Mouse (Mus musculus): ENCODE results near the gene Grm4. TPM values are rescaled to one million over a fixed set of nuclear protein-coding genes. Genes with fewer than 3 reads are reported as not detected.

The Grm4 gene
- polyA plus RNA-seq, 1 experiment: not detected

DNA sequence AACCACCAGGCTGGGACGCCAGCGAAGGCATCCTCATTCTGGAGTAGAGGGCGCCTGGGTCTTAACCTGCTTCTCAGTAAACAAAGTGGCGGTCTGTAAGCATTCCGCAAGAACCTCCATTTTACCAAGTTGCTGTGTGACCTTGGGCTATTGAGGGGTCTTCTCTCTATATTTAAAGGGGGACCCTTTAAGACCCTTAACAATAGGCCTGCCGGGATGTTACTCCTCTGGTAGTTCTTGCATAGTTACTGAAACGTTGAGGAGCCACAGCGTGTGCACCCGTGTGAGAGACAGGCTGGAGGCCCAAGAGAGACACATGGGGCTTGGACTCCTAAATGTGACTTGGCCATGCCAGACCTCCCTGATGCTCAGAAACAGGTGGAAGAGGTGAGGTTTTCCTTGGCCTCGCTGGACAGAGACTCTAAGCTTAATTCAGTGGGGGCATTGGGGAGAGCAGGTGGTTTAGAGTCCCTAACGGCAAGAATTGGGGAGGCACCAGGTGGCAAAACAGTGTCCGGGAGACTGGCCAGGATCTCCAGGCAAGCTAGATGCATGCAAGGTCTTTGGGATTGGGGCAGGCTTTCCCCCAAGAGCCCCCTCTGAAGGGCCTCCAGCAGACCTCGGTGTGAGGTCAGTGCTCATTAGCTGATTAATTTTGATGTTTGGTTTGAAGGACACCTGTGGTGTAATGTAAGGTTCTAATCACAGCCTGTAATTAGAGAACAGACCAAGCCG is 36.9 kb upstream of the Grm4 start:
- no peaks in the 10 kb centered on the region for H3K27me3 ChIP-seq (ENCODE audit: control insufficient read depth, insufficient read depth, insufficient read length)
- no peaks in the 10 kb centered on the region for H3K36me3 ChIP-seq (ENCODE audit: control insufficient read depth, insufficient read depth)
- peak overlapping the region; percentile 64 for H3ac ChIP-seq (ENCODE audit: control insufficient read depth, insufficient read length)
- peak overlapping the region; percentile 80 for H3K4me2 ChIP-seq (ENCODE audit: low read depth)
- TF ChIP-seq POLR2A (IDR thresholded peaks at IDR 0.05; ENCODE audit: insufficient read length, low read depth) (no peak), USF1 (IDR thresholded peaks at IDR 0.05; ENCODE audit: low read depth) (no peak), MYOG (IDR thresholded peaks at IDR 0.05; ENCODE audit: control insufficient read depth in 1 of 3, insufficient read depth in 1 of 3, insufficient read length in 2 of 3, low read depth in 2 of 3) (peak in 1 of 3 experiments; percentile 25), MYOD1 (IDR thresholded peaks at IDR 0.05; ENCODE audit: control insufficient read depth in 1 of 3, insufficient read length in 2 of 3, low read depth in 2 of 3) (peak in 2 of 3 experiments; percentile 40 to 44)
- peaks cover 27% of the 10 kb centered on the region for H3K79me2 ChIP-seq (ENCODE audit: control insufficient read depth, insufficient read depth)
- peak overlapping the region; percentile 38 for H3K4me3 ChIP-seq

DNA sequence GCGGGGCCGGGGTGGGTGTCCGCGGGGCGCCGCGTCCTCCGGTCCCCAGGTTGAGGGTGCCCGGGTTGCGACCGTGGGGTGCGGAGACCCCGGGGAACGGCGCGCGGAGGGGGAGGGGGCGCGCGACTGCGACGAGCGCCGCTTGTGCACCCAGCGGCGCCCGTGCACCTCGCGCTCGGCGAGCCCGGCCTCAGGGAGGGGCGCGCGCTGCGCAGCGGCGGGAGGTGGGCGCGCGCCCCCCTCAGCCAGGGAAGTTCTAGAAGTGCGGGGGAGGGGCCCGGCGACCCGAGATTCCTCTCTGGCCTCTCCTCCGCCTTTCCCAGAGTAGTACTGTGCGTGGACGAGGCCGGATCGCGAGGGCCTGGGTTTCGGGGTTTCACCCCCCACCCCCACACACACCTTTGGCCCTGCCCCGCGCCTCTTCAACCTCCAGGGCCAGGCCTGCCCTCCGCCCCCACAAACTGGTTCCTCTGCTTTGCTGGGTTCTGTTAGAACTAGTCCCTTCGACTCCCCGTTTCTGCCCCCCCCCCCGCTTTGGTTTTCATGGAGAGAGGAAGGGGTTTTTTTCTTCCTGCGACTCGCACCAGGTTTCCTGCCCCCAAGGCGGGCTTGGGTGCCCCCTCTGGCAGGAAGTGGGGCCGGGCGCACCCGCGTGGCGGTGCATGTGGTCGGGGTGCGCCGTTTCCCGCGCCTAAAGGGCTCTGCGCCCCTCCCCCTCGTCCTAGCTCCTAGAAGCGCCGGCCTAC is 36.2 kb upstream of the Grm4 start:
- H3K27me3 ChIP-seq (ENCODE audit: control insufficient read depth, insufficient read depth, insufficient read length): no peaks in the 10 kb centered on the region
- H3K36me3 ChIP-seq (ENCODE audit: control insufficient read depth, insufficient read depth): no peaks in the 10 kb centered on the region
- TF ChIP-seq MYOD1 (IDR thresholded peaks at IDR 0.05; ENCODE audit: control insufficient read depth in 1 of 3, insufficient read length in 2 of 3, low read depth in 2 of 3) (peak in 1 of 3 experiments; percentile 8), MYOG (IDR thresholded peaks at IDR 0.05; ENCODE audit: control insufficient read depth in 1 of 3, insufficient read depth in 1 of 3, insufficient read length in 2 of 3, low read depth in 2 of 3) (no peak)
- peak overlapping the region; percentile 38 for H3K4me3 ChIP-seq
- H3ac ChIP-seq (ENCODE audit: control insufficient read depth, insufficient read length): peak overlapping the region; percentile 64
- peak overlapping the region; percentile 80 for H3K4me2 ChIP-seq (ENCODE audit: low read depth)
- H3K79me2 ChIP-seq (ENCODE audit: control insufficient read depth, insufficient read depth): peaks cover 27% of the 10 kb centered on the region

- TF ChIP-seq TCF3 (IDR thresholded peaks at IDR 0.05; ENCODE audit: insufficient read length, low read depth) (no peak), POLR2A (IDR thresholded peaks at IDR 0.05; ENCODE audit: insufficient read length, low read depth) (peak; percentile 99), MYOG (IDR thresholded peaks at IDR 0.05; ENCODE audit: control insufficient read depth in 1 of 3, insufficient read depth in 1 of 3, insufficient read length in 2 of 3, low read depth in 2 of 3) (peak in 2 of 3 experiments; percentile 10 to 76), TCF12 (IDR thresholded peaks at IDR 0.05; ENCODE audit: insufficient read depth, poor library complexity, severe bottlenecking) (no peak), SRF (IDR thresholded peaks at IDR 0.05; ENCODE audit: control insufficient read depth, insufficient read length, low read depth) (no peak), POLR2AphosphoS2 (IDR thresholded peaks at IDR 0.05; ENCODE audit: insufficient read length, low read depth) (peak; percentile 89), MYOD1 (IDR thresholded peaks at IDR 0.05; ENCODE audit: control insufficient read depth in 1 of 3, insufficient read length in 2 of 3, low read depth in 2 of 3) (peak in 2 of 3 experiments; percentile 39 to 77), REST (IDR thresholded peaks at IDR 0.05; ENCODE audit: insufficient read depth, insufficient read length) (no peak), MAX (IDR thresholded peaks at IDR 0.05; ENCODE audit: low read depth) (no peak), USF1 (IDR thresholded peaks at IDR 0.05; ENCODE audit: low read depth) (no peak), CEBPB (IDR thresholded peaks at IDR 0.05; ENCODE audit: insufficient read depth, poor library complexity, severe bottlenecking) (no peak), E2F4 (IDR thresholded peaks at IDR 0.05; ENCODE audit: insufficient read depth) (peak; percentile 57)
- Histone ChIP-seq H3K4me3 (peak within 1 kb of the TSS; percentile 38), H3K4me2 (ENCODE audit: low read depth) (peak within 1 kb of the TSS; percentile 80), H3ac (ENCODE audit: control insufficient read depth, insufficient read length) (peak within 1 kb of the TSS; percentile 64), H3K36me3 (ENCODE audit: control insufficient read depth, insufficient read depth) (no peaks in the 10 kb centered on the region), H3K27me3 (ENCODE audit: control insufficient read depth, insufficient read depth, insufficient read length) (no peaks in the 10 kb centered on the region), H3K79me2 (ENCODE audit: control insufficient read depth, insufficient read depth) (peaks cover 27% of the 10 kb centered on the region)
Measured at GRCm38 (mm10) chr17:27556315-27557011, 35.3 kb upstream of the Grm4 start, which contains the start of gene Hmga1. Hmga1 (plus strand) TSS chr17:27556497.

DNA sequence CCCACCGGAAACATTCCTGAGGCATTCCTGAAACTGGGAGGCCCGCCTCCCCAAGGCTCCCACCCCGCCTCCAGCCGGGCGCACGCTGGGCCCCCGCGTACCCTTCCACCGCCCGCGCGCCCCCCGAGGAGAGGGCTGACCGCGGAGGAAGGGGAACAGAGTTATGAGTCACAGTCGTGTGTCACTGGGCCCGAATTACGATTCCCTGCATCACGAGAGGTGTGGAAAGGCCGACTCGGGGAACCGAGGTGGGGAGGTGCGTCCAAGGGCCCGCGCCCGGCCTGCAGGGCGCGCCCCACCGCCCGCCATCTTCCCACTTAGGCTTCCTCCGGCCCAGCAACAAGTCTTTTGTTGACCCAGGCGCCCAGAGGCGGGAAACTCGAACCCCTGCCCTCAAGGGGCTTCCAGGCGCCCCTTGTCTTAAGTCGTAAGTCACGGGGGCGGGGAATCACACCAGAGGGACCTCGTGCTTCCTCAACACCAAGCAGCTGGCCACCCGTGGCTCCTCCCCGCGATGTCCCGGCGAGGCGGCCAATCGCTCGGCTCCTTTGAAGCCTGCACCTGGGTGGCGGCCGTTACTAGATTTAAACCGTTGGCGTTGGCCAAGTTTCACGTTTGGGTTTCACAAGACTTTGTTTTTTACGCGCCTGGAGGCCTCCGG is 34.4 kb upstream of the Grm4 start:
- peak overlapping the region; percentile 80 for H3K4me2 ChIP-seq (ENCODE audit: low read depth)
- H3K27me3 ChIP-seq (ENCODE audit: control insufficient read depth, insufficient read depth, insufficient read length): no peaks in the 10 kb centered on the region
- H3K4me3 ChIP-seq: peak overlapping the region; percentile 38
- H3K36me3 ChIP-seq (ENCODE audit: control insufficient read depth, insufficient read depth): no peaks in the 10 kb centered on the region
- TF ChIP-seq CEBPB (IDR thresholded peaks at IDR 0.05; ENCODE audit: insufficient read depth, poor library complexity, severe bottlenecking) (no peak), MYOG (IDR thresholded peaks at IDR 0.05; ENCODE audit: control insufficient read depth in 1 of 3, insufficient read depth in 1 of 3, insufficient read length in 2 of 3, low read depth in 2 of 3) (peak in 2 of 3 experiments; percentile 8 to 58), POLR2AphosphoS2 (IDR thresholded peaks at IDR 0.05; ENCODE audit: insufficient read length, low read depth) (no peak), REST (IDR thresholded peaks at IDR 0.05; ENCODE audit: insufficient read depth, insufficient read length) (no peak), E2F4 (IDR thresholded peaks at IDR 0.05; ENCODE audit: insufficient read depth) (no peak), MYOD1 (IDR thresholded peaks at IDR 0.05; ENCODE audit: control insufficient read depth in 1 of 3, insufficient read length in 2 of 3, low read depth in 2 of 3) (peak in 1 of 3 experiments; percentile 35), POLR2A (IDR thresholded peaks at IDR 0.05; ENCODE audit: insufficient read length, low read depth) (peak; percentile 9), TCF3 (IDR thresholded peaks at IDR 0.05; ENCODE audit: insufficient read length, low read depth) (no peak), SRF (IDR thresholded peaks at IDR 0.05; ENCODE audit: control insufficient read depth, insufficient read length, low read depth) (no peak), USF1 (IDR thresholded peaks at IDR 0.05; ENCODE audit: low read depth) (no peak)
- H3ac ChIP-seq (ENCODE audit: control insufficient read depth, insufficient read length): peak overlapping the region; percentile 64
- peaks cover 27% of the 10 kb centered on the region for H3K79me2 ChIP-seq (ENCODE audit: control insufficient read depth, insufficient read depth)

Data from myocyte (in vitro differentiated cells).